Mouse (Mus musculus): ENCODE results near the gene Txn2. TPM values are rescaled to one million over a fixed set of nuclear protein-coding genes. Genes with fewer than 3 reads are reported as not detected.
A peak's percentile ranks its signal among the peaks of the same experiment; 100 is the strongest.

The Txn2 gene
- polyA plus RNA-seq, 1 experiment from 2014 or later, result 216 TPM

- Histone ChIP-seq H3K4me3 (replicated peaks; ENCODE audit: low read length) (no peak overlapping the region), H3K4me1 (replicated peaks; ENCODE audit: control insufficient read depth, insufficient read depth, low read length) (no peaks in the 10 kb centered on the region), H3K36me3 (replicated peaks; ENCODE audit: control insufficient read depth, insufficient read depth) (peaks cover 42% of the 10 kb centered on the region), H3K9ac (no peak overlapping the region), H3K9me3 (ENCODE audit: control insufficient read depth, low read length) (no peaks in the 10 kb centered on the region), H3K4me2 (replicated peaks) (no peak overlapping the region), H3K27me3 (ENCODE audit: control insufficient read depth, insufficient read depth, low read length) (no peaks in the 10 kb centered on the region), H3K27ac (no peak overlapping the region)
- WGBS, result 97% methylated on average over 3 of the region's 3 CpGs
- ATAC-seq (ENCODE audit: low FRiP score) (no peak), DNase-seq (ENCODE audit: low spot score) (no peak)
These were observed 14.3 kb downstream of the Txn2 start for GRCm38 (mm10) chr15:77914507-77914906.

GRCm38 (mm10) chr15:77913054-77913453 is 15.8 kb downstream of the Txn2 start:
- DNase-seq (ENCODE audit: low spot score), result no peak
- Histone ChIP-seq H3K9ac (no peak overlapping the region), H3K36me3 (replicated peaks; ENCODE audit: control insufficient read depth, insufficient read depth) (peaks cover 27% of the 10 kb centered on the region), H3K27ac (no peak overlapping the region), H3K4me1 (replicated peaks; ENCODE audit: control insufficient read depth, insufficient read depth, low read length) (no peaks in the 10 kb centered on the region), H3K9me3 (ENCODE audit: control insufficient read depth, low read length) (no peaks in the 10 kb centered on the region), H3K4me3 (replicated peaks; ENCODE audit: low read length) (no peak overlapping the region), H3K4me2 (replicated peaks) (no peak overlapping the region), H3K27me3 (ENCODE audit: control insufficient read depth, insufficient read depth, low read length) (no peaks in the 10 kb centered on the region)
- no peak for ATAC-seq (ENCODE audit: low FRiP score)
- 92% methylated on average over 8 of the region's 8 CpGs for WGBS

DNA sequence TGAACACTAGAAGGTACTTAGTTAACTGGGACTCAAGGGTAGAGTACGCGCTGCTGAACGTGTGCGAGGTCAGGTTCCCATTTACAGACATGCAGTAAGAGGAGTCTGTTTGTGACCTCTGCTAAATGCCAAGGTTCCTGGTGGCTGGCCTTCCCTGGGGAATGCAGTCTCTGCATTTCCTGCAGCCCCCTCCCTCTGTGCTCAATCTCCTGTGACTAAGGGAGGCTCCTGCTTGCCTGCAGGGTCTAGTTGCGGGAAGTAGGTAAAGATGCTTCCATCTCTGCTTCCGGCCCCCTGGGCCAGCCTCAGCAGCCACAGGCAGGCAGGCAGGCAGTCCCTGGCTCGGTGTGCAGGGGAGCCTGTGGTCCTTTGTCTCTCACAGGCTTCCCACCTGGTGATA is 16.2 kb downstream of the Txn2 start:
- Histone ChIP-seq H3K27me3 (ENCODE audit: control insufficient read depth, insufficient read depth, low read length) (no peaks in the 10 kb centered on the region), H3K36me3 (replicated peaks; ENCODE audit: control insufficient read depth, insufficient read depth) (peaks cover 23% of the 10 kb centered on the region), H3K9me3 (ENCODE audit: control insufficient read depth, low read length) (no peaks in the 10 kb centered on the region), H3K27ac (no peak overlapping the region), H3K4me1 (replicated peaks; ENCODE audit: control insufficient read depth, insufficient read depth, low read length) (no peaks in the 10 kb centered on the region), H3K4me3 (replicated peaks; ENCODE audit: low read length) (no peak overlapping the region), H3K4me2 (replicated peaks) (no peak overlapping the region), H3K9ac (no peak overlapping the region)
- DNase-seq (ENCODE audit: low spot score), result no peak
- ATAC-seq (ENCODE audit: low FRiP score), result no peak
- WGBS, result 65% methylated on average over 7 of the region's 7 CpGs

- DNase-seq (ENCODE audit: low spot score) (no peak), ATAC-seq (ENCODE audit: low FRiP score) (no peak)
- Histone ChIP-seq H3K36me3 (replicated peaks; ENCODE audit: control insufficient read depth, insufficient read depth) (peaks cover 22% of the 10 kb centered on the region), H3K9me3 (ENCODE audit: control insufficient read depth, low read length) (no peaks in the 10 kb centered on the region), H3K4me1 (replicated peaks; ENCODE audit: control insufficient read depth, insufficient read depth, low read length) (no peaks in the 10 kb centered on the region), H3K4me3 (replicated peaks; ENCODE audit: low read length) (no peak overlapping the region), H3K9ac (no peak overlapping the region), H3K27me3 (ENCODE audit: control insufficient read depth, insufficient read depth, low read length) (no peaks in the 10 kb centered on the region), H3K27ac (no peak overlapping the region), H3K4me2 (replicated peaks) (no peak overlapping the region)
- WGBS, result 54% methylated on average over 5 of the region's 5 CpGs
These were observed 16.8 kb downstream of the Txn2 start for GRCm38 (mm10) chr15:77912048-77912447.

DNA sequence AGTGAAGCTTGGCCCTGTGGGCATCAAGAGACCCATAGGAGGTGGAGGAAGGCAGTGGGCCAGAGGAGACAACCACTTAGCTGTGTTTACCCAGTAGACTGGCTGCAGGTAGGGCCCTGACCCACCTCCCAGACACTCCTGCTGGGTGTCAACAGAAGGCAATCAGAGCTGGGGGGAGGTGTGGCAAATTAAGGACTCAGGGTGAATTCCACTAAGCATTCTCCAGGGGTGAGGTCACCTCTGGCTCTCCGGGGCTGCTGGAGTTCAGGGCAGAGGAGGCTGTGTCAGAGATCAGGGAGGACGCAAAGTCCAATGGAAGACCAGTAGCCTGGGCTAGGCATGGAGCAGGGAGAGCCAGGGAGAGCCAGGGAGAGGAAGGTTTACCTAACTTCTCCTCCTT is 17.7 kb downstream of the Txn2 start:
- Histone ChIP-seq H3K27me3 (ENCODE audit: control insufficient read depth, insufficient read depth, low read length) (no peaks in the 10 kb centered on the region), H3K27ac (no peak overlapping the region), H3K4me3 (replicated peaks; ENCODE audit: low read length) (no peak overlapping the region), H3K9ac (no peak overlapping the region), H3K9me3 (ENCODE audit: control insufficient read depth, low read length) (no peaks in the 10 kb centered on the region), H3K36me3 (replicated peaks; ENCODE audit: control insufficient read depth, insufficient read depth) (peaks cover 17% of the 10 kb centered on the region), H3K4me2 (replicated peaks) (no peak overlapping the region), H3K4me1 (replicated peaks; ENCODE audit: control insufficient read depth, insufficient read depth, low read length) (no peaks in the 10 kb centered on the region)
- 27% methylated on average over 2 of the region's 2 CpGs for whole genome bisulfite sequencing
- no peak for DNase-seq (ENCODE audit: low spot score)
- no peak for ATAC-seq (ENCODE audit: low FRiP score)

GRCm38 (mm10) chr15:77907646-77908518 is 20.9 kb downstream of the Txn2 start:
- no peak overlapping the region for H3K9ac ChIP-seq
- H3K36me3 ChIP-seq (replicated peaks; ENCODE audit: control insufficient read depth, insufficient read depth), result no peaks in the 10 kb centered on the region
- H3K9me3 ChIP-seq (ENCODE audit: control insufficient read depth, low read length), result no peaks in the 10 kb centered on the region
- ATAC-seq (ENCODE audit: low FRiP score), result no peak
- H3K27ac ChIP-seq, result no peak overlapping the region
- no peak overlapping the region for H3K4me2 ChIP-seq (replicated peaks)
- peaks cover 10% of the 10 kb centered on the region; the same call in 1 of the 2 replicates for H3K4me1 ChIP-seq (replicated peaks; ENCODE audit: control insufficient read depth, insufficient read depth, low read length)
- no peak overlapping the region for H3K4me3 ChIP-seq (replicated peaks; ENCODE audit: low read length)
- no peak for DNase-seq (ENCODE audit: low spot score)
- H3K27me3 ChIP-seq (ENCODE audit: control insufficient read depth, insufficient read depth, low read length), result no peaks in the 10 kb centered on the region
- 68% methylated on average over 9 of the region's 9 CpGs for WGBS

DNA sequence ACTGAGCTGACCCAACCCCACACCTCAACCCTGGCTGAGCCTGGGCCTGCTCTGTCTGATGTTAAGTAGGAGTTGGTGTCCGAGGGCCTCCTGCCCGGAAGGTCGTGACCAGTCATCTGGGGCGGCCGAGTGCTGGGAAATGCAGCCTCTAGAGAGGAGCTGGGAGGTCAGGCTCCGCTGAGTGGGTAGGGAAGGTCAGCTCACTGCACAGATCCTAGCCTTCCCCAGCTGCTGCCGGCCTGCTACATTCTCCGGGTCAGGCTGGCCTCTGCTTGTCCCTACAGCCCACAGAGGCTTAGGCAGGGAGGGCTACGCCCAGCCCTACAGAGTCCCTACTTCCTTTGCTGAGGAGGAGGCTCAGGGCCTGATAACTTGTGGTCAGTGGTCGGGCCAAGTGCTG is 22.3 kb downstream of the Txn2 start:
- H3K9ac ChIP-seq, result no peak overlapping the region
- DNase-seq (ENCODE audit: low spot score) (no peak), ATAC-seq (ENCODE audit: low FRiP score) (no peak)
- H3K27me3 ChIP-seq (ENCODE audit: control insufficient read depth, insufficient read depth, low read length), result no peaks in the 10 kb centered on the region
- no peaks in the 10 kb centered on the region for H3K36me3 ChIP-seq (replicated peaks; ENCODE audit: control insufficient read depth, insufficient read depth)
- H3K4me3 ChIP-seq (replicated peaks; ENCODE audit: low read length), result no peak overlapping the region
- H3K27ac ChIP-seq, result no peak overlapping the region
- no peaks in the 10 kb centered on the region for H3K9me3 ChIP-seq (ENCODE audit: control insufficient read depth, low read length)
- WGBS, result 56% methylated on average over 10 of the region's 10 CpGs
- peaks cover 10% of the 10 kb centered on the region; the same call in 1 of the 2 replicates for H3K4me1 ChIP-seq (replicated peaks; ENCODE audit: control insufficient read depth, insufficient read depth, low read length)
- H3K4me2 ChIP-seq (replicated peaks), result no peak overlapping the region

DNA sequence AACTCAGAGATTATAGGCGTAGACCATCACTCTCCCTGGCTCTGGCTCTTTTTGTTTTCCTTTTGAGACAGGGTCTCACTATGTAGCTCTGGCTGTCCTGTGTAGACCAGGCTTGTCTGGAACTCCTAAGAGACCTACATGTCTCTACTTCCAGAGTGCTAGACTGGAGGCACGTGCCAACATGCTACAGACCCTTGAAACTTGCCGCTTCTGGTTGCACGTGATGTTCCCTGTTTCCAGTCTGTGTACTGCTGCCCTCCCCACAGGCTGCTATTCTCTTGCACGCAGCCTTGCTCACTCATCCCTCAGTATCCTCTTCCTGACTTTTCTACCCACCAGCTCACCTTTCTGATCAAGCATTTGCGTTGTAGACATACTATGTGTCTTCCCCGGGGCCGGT is 22.7 kb downstream of the Txn2 start:
- H3K27ac ChIP-seq, result no peak overlapping the region
- ATAC-seq (ENCODE audit: low FRiP score), result no peak
- peaks cover 10% of the 10 kb centered on the region; the same call in 1 of the 2 replicates for H3K4me1 ChIP-seq (replicated peaks; ENCODE audit: control insufficient read depth, insufficient read depth, low read length)
- no peak overlapping the region for H3K4me3 ChIP-seq (replicated peaks; ENCODE audit: low read length)
- DNase-seq (ENCODE audit: low spot score), result no peak
- no peaks in the 10 kb centered on the region for H3K27me3 ChIP-seq (ENCODE audit: control insufficient read depth, insufficient read depth, low read length)
- H3K9ac ChIP-seq, result no peak overlapping the region
- WGBS, result 83% methylated on average over 8 of the region's 8 CpGs
- H3K9me3 ChIP-seq (ENCODE audit: control insufficient read depth, low read length), result no peaks in the 10 kb centered on the region
- no peaks in the 10 kb centered on the region for H3K36me3 ChIP-seq (replicated peaks; ENCODE audit: control insufficient read depth, insufficient read depth)
- H3K4me2 ChIP-seq (replicated peaks), result peak overlapping the region; percentile 56; the same call in 1 of the 2 replicates

- H3K4me2 ChIP-seq (replicated peaks), result peak overlapping the region; percentile 56
- ATAC-seq (ENCODE audit: low FRiP score) (no peak), DNase-seq (ENCODE audit: low spot score) (peak; percentile 30)
- no peaks in the 10 kb centered on the region for H3K9me3 ChIP-seq (ENCODE audit: control insufficient read depth, low read length)
- H3K9ac ChIP-seq, result peak overlapping the region; percentile 57
- H3K4me1 ChIP-seq (replicated peaks; ENCODE audit: control insufficient read depth, insufficient read depth, low read length), result peaks cover 10% of the 10 kb centered on the region; the same call in 1 of the 2 replicates
- H3K36me3 ChIP-seq (replicated peaks; ENCODE audit: control insufficient read depth, insufficient read depth), result no peaks in the 10 kb centered on the region
- no peaks in the 10 kb centered on the region for H3K27me3 ChIP-seq (ENCODE audit: control insufficient read depth, insufficient read depth, low read length)
- peak overlapping the region; percentile 28 for H3K4me3 ChIP-seq (replicated peaks; ENCODE audit: low read length)
- 6% methylated on average over 26 of the region's 26 CpGs for WGBS
- H3K27ac ChIP-seq, result no peak overlapping the region
These were observed 23.4 kb downstream of the Txn2 start for GRCm38 (mm10) chr15:77905275-77905970.

All from hindbrain, embryonic 14.5 days (tissue).